Mouse (Mus musculus): ENCODE data around the gene Apobec4. TPM values are rescaled to one million over a fixed set of nuclear protein-coding genes. Genes with fewer than 3 reads are reported as not detected.
"Not testable (repeated sequence)": the region's sequence is repeated elsewhere in the genome, so short reads cannot be mapped to it uniquely, and the experiment has no call there.

The Apobec4 gene
- total and polyA plus RNA-seq, 2 experiments from 2014 or later = not detected

GRCm38 (mm10) chr1:152779071-152779737, 28.9 kb downstream of the Apobec4 start:
- no peaks in the 10 kb centered on the region for H3K9me3 ChIP-seq (replicated peaks; ENCODE audit: control insufficient read depth, low read length)
- H3K4me1 ChIP-seq (ENCODE audit: control insufficient read depth, insufficient read depth) = no peaks in the 10 kb centered on the region
- no peak overlapping the region for H3K4me2 ChIP-seq (ENCODE audit: low read depth, low read length)
- peak; percentile 51 for DNase-seq (ENCODE audit: low spot score)
- TF ChIP-seq CTCF (IDR thresholded peaks at IDR 0.05; ENCODE audit: low read depth) (peak; percentile 74), EP300 (IDR thresholded peaks at IDR 0.05; ENCODE audit: low read depth) (no peak)
- ATAC-seq (ENCODE audit: insufficient read depth, low read depth) = peak; percentile 84
- no peak overlapping the region for H3K4me3 ChIP-seq (ENCODE audit: low read depth, low read length)
- H3K9ac ChIP-seq (replicated peaks; ENCODE audit: low read depth, low read length) = no peak overlapping the region
- no peaks in the 10 kb centered on the region for H3K27me3 ChIP-seq (ENCODE audit: control insufficient read depth, insufficient read depth, low read length)
- no peak overlapping the region for H3K27ac ChIP-seq (ENCODE audit: low read depth)
- H3K36me3 ChIP-seq (replicated peaks; ENCODE audit: control insufficient read depth, insufficient read depth, low read length) = peaks cover 23% of the 10 kb centered on the region
- WGBS = 20% methylated on average over 10 of the region's 10 CpGs

GRCm38 (mm10) chr1:152784620-152785019, 34.3 kb downstream of the Apobec4 start:
- 94% methylated on average over 8 of the region's 8 CpGs for WGBS
- Histone ChIP-seq H3K9me3 (replicated peaks; ENCODE audit: control insufficient read depth, low read length) (no peaks in the 10 kb centered on the region), H3K4me2 (ENCODE audit: low read depth, low read length) (no peak overlapping the region)

GRCm38 (mm10) chr1:152785446-152785845, 35.1 kb downstream of the Apobec4 start:
- H3K36me3 ChIP-seq (replicated peaks; ENCODE audit: control insufficient read depth, insufficient read depth, low read length); ATAC-seq (ENCODE audit: insufficient read depth, low read depth); H3K9me3 ChIP-seq (replicated peaks; ENCODE audit: control insufficient read depth, low read length); H3K4me2 ChIP-seq (ENCODE audit: low read depth, low read length); H3K27me3 ChIP-seq (ENCODE audit: control insufficient read depth, insufficient read depth, low read length); H3K4me1 ChIP-seq (ENCODE audit: control insufficient read depth, insufficient read depth); H3K27ac ChIP-seq (ENCODE audit: low read depth); H3K4me3 ChIP-seq (ENCODE audit: low read depth, low read length); H3K9ac ChIP-seq (replicated peaks; ENCODE audit: low read depth, low read length); DNase-seq (ENCODE audit: low spot score): not testable (repeated sequence)
- WGBS = 87% methylated on average over 3 of the region's 3 CpGs

More at GRCm38 (mm10) chr1:152784620-152785019, 34.3 kb downstream of the Apobec4 start:
- H3K4me1 ChIP-seq (ENCODE audit: control insufficient read depth, insufficient read depth) = no peaks in the 10 kb centered on the region
- no peak for DNase-seq (ENCODE audit: low spot score)
- ATAC-seq (ENCODE audit: insufficient read depth, low read depth) = no peak
- no peak overlapping the region for H3K9ac ChIP-seq (replicated peaks; ENCODE audit: low read depth, low read length)
- H3K36me3 ChIP-seq (replicated peaks; ENCODE audit: control insufficient read depth, insufficient read depth, low read length) = no peaks in the 10 kb centered on the region
- no peaks in the 10 kb centered on the region for H3K27me3 ChIP-seq (ENCODE audit: control insufficient read depth, insufficient read depth, low read length)
- H3K27ac ChIP-seq (ENCODE audit: low read depth) = no peak overlapping the region
- H3K4me3 ChIP-seq (ENCODE audit: low read depth, low read length) = no peak overlapping the region
- TF ChIP-seq CTCF (IDR thresholded peaks at IDR 0.05; ENCODE audit: low read depth) = no peak
- TF ChIP-seq EP300 (IDR thresholded peaks at IDR 0.05; ENCODE audit: low read depth) = no peak

- Histone ChIP-seq H3K4me2 (ENCODE audit: low read depth, low read length) (no peak overlapping the region), H3K9me3 (replicated peaks; ENCODE audit: control insufficient read depth, low read length) (no peaks in the 10 kb centered on the region), H3K36me3 (replicated peaks; ENCODE audit: control insufficient read depth, insufficient read depth, low read length) (no peaks in the 10 kb centered on the region), H3K4me3 (ENCODE audit: low read depth, low read length) (no peak overlapping the region), H3K9ac (replicated peaks; ENCODE audit: low read depth, low read length) (no peak overlapping the region), H3K4me1 (ENCODE audit: control insufficient read depth, insufficient read depth) (peaks cover 9% of the 10 kb centered on the region; the same call in 1 of the 2 replicates), H3K27me3 (ENCODE audit: control insufficient read depth, insufficient read depth, low read length) (no peaks in the 10 kb centered on the region), H3K27ac (ENCODE audit: low read depth) (no peak overlapping the region)
- no peak for TF ChIP-seq CTCF (IDR thresholded peaks at IDR 0.05; ENCODE audit: low read depth)
- no peak for TF ChIP-seq EP300 (IDR thresholded peaks at IDR 0.05; ENCODE audit: low read depth)
- 80% methylated on average over 4 of the region's 4 CpGs for WGBS
- no peak for DNase-seq (ENCODE audit: low spot score)
- ATAC-seq (ENCODE audit: insufficient read depth, low read depth) = no peak
Observed at GRCm38 (mm10) chr1:152786953-152787352, 36.6 kb downstream of the Apobec4 start.

- Histone ChIP-seq H3K9ac (replicated peaks; ENCODE audit: low read depth, low read length) (no peak overlapping the region), H3K4me3 (ENCODE audit: low read depth, low read length) (no peak overlapping the region), H3K4me1 (ENCODE audit: control insufficient read depth, insufficient read depth) (peaks cover 9% of the 10 kb centered on the region; the same call in 1 of the 2 replicates), H3K27ac (ENCODE audit: low read depth) (no peak overlapping the region), H3K36me3 (replicated peaks; ENCODE audit: control insufficient read depth, insufficient read depth, low read length) (no peaks in the 10 kb centered on the region), H3K27me3 (ENCODE audit: control insufficient read depth, insufficient read depth, low read length) (no peaks in the 10 kb centered on the region), H3K4me2 (ENCODE audit: low read depth, low read length) (no peak overlapping the region), H3K9me3 (replicated peaks; ENCODE audit: control insufficient read depth, low read length) (no peaks in the 10 kb centered on the region)
- ATAC-seq (ENCODE audit: insufficient read depth, low read depth) (no peak), DNase-seq (ENCODE audit: low spot score) (no peak)
- WGBS = 61% methylated on average over 4 of the region's 4 CpGs
- TF ChIP-seq CTCF (IDR thresholded peaks at IDR 0.05; ENCODE audit: low read depth) = no peak
Observed at GRCm38 (mm10) chr1:152788121-152788660, 37.8 kb downstream of the Apobec4 start.

GRCm38 (mm10) chr1:152790254-152790653, 39.9 kb downstream of the Apobec4 start:
- 26% methylated on average over 12 of the region's 12 CpGs for WGBS
- Histone ChIP-seq H3K9ac (replicated peaks; ENCODE audit: low read depth, low read length) (no peak overlapping the region), H3K4me1 (ENCODE audit: control insufficient read depth, insufficient read depth) (peaks cover 9% of the 10 kb centered on the region; the same call in 1 of the 2 replicates), H3K9me3 (replicated peaks; ENCODE audit: control insufficient read depth, low read length) (no peaks in the 10 kb centered on the region), H3K36me3 (replicated peaks; ENCODE audit: control insufficient read depth, insufficient read depth, low read length) (no peaks in the 10 kb centered on the region), H3K4me2 (ENCODE audit: low read depth, low read length) (no peak overlapping the region), H3K4me3 (ENCODE audit: low read depth, low read length) (no peak overlapping the region), H3K27me3 (ENCODE audit: control insufficient read depth, insufficient read depth, low read length) (no peaks in the 10 kb centered on the region), H3K27ac (ENCODE audit: low read depth) (no peak overlapping the region)
- TF ChIP-seq CTCF (IDR thresholded peaks at IDR 0.05; ENCODE audit: low read depth) = peak; percentile 70
- TF ChIP-seq EP300 (IDR thresholded peaks at IDR 0.05; ENCODE audit: low read depth) = no peak
- ATAC-seq (ENCODE audit: insufficient read depth, low read depth) (peak; percentile 55), DNase-seq (ENCODE audit: low spot score) (peak; percentile 47)
